Mouse (Mus musculus): ENCODE results near the gene Tmem219. TPM values are rescaled to one million over a fixed set of nuclear protein-coding genes. Genes with fewer than 3 reads are reported as not detected.
A peak's percentile ranks its signal among the peaks of the same experiment; 100 is the strongest.

The Tmem219 gene
- polyA plus RNA-seq, 1 experiment: 90.8 TPM

DNA sequence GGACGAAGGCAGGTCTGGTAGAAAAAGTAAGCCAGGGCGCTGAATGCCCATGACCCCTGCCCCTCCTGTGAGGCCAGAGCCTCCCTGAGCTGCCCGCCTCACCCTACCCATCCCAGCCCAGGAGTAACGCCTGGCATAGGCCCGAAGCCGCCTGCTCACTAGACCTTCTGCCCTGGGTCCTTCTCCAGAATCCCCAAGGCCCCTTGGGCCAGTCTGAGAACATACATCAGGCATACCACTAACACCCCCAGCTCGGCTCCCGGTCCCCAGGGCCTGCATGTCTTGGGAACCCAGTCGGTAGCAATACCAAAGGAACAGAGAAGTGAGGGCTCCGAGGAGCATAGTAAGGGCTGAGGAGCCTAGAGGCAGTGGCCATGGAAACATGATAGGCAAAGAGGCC lies 25.9 kb upstream of the Tmem219 start:
- Histone ChIP-seq H3K27me3 (replicated peaks; ENCODE audit: control insufficient read depth, insufficient read depth, low read length) (no peaks in the 10 kb centered on the region), H3K27ac (ENCODE audit: insufficient read depth, low read depth, low read length) (no peak overlapping the region), H3K4me1 (ENCODE audit: control insufficient read depth, insufficient read depth, low read length) (peaks cover 3% of the 10 kb centered on the region; the same call in 1 of the 2 replicates), H3K36me3 (ENCODE audit: control insufficient read depth, insufficient read depth, low read length) (no peaks in the 10 kb centered on the region), H3K4me3 (ENCODE audit: insufficient read depth, low read depth, low read length) (no peak overlapping the region)
- 85% methylated on average over 10 of the region's 10 CpGs for WGBS
- TF ChIP-seq POLR2A (IDR thresholded peaks at IDR 0.05; ENCODE audit: low read depth, low read length): no peak
- no peak for TF ChIP-seq CTCF (conservative IDR thresholded peaks at IDR 0.05; ENCODE audit: insufficient read depth, insufficient read length, low read depth, low read length)
- DNase-seq: no peak

DNA sequence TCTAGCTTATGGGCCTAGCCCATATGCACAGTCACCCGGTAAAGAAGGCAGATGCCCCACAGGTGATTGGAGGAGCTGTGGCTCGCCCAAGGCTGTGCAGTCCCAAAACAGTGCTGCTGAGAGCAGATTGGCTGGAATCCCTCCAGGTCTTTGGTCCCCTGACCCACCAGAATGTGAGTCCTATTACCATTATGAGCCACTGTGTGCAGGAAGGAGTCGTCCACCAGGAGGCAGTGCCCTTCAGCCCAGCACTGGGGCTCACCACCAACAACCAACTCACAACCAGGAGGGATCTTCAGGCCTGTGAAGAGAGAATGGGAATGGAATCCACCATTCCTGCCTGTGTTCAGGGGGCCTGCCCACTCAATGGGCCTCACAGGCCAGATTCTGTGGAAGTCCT lies 23.8 kb upstream of the Tmem219 start:
- TF ChIP-seq POLR2A (IDR thresholded peaks at IDR 0.05; ENCODE audit: low read depth, low read length): no peak
- TF ChIP-seq CTCF (conservative IDR thresholded peaks at IDR 0.05; ENCODE audit: insufficient read depth, insufficient read length, low read depth, low read length): peak; percentile 61
- peak; percentile 27 for DNase-seq
- Histone ChIP-seq H3K4me1 (ENCODE audit: control insufficient read depth, insufficient read depth, low read length) (peaks cover 3% of the 10 kb centered on the region; the same call in 1 of the 2 replicates), H3K27ac (ENCODE audit: insufficient read depth, low read depth, low read length) (no peak overlapping the region), H3K4me3 (ENCODE audit: insufficient read depth, low read depth, low read length) (no peak overlapping the region), H3K27me3 (replicated peaks; ENCODE audit: control insufficient read depth, insufficient read depth, low read length) (no peaks in the 10 kb centered on the region), H3K36me3 (ENCODE audit: control insufficient read depth, insufficient read depth, low read length) (no peaks in the 10 kb centered on the region)
- WGBS: 60% methylated on average over 3 of the region's 3 CpGs

- Histone ChIP-seq H3K27me3 (replicated peaks; ENCODE audit: control insufficient read depth, insufficient read depth, low read length) (no peaks in the 10 kb centered on the region), H3K36me3 (ENCODE audit: control insufficient read depth, insufficient read depth, low read length) (no peaks in the 10 kb centered on the region), H3K27ac (ENCODE audit: insufficient read depth, low read depth, low read length) (no peak overlapping the region), H3K4me1 (ENCODE audit: control insufficient read depth, insufficient read depth, low read length) (no peaks in the 10 kb centered on the region), H3K4me3 (ENCODE audit: insufficient read depth, low read depth, low read length) (no peak overlapping the region)
- TF ChIP-seq CTCF (conservative IDR thresholded peaks at IDR 0.05; ENCODE audit: insufficient read depth, insufficient read length, low read depth, low read length) (no peak), POLR2A (IDR thresholded peaks at IDR 0.05; ENCODE audit: low read depth, low read length) (no peak)
- 77% methylated on average over 5 of the region's 5 CpGs for WGBS
- DNase-seq: no peak
Observed at GRCm38 (mm10) chr7:126941801-126942200, 19.1 kb upstream of the Tmem219 start.

GRCm38 (mm10) chr7:126941171-126941570 lies 18.5 kb upstream of the Tmem219 start:
- no peaks in the 10 kb centered on the region for H3K4me1 ChIP-seq (ENCODE audit: control insufficient read depth, insufficient read depth, low read length)
- 65% methylated on average over 6 of the region's 6 CpGs for WGBS
- H3K27me3 ChIP-seq (replicated peaks; ENCODE audit: control insufficient read depth, insufficient read depth, low read length): no peaks in the 10 kb centered on the region
- no peaks in the 10 kb centered on the region for H3K36me3 ChIP-seq (ENCODE audit: control insufficient read depth, insufficient read depth, low read length)
- no peak for DNase-seq
- no peak for TF ChIP-seq POLR2A (IDR thresholded peaks at IDR 0.05; ENCODE audit: low read depth, low read length)
- no peak for TF ChIP-seq CTCF (conservative IDR thresholded peaks at IDR 0.05; ENCODE audit: insufficient read depth, insufficient read length, low read depth, low read length)
- no peak overlapping the region for H3K27ac ChIP-seq (ENCODE audit: insufficient read depth, low read depth, low read length)
- H3K4me3 ChIP-seq (ENCODE audit: insufficient read depth, low read depth, low read length): no peak overlapping the region

DNA sequence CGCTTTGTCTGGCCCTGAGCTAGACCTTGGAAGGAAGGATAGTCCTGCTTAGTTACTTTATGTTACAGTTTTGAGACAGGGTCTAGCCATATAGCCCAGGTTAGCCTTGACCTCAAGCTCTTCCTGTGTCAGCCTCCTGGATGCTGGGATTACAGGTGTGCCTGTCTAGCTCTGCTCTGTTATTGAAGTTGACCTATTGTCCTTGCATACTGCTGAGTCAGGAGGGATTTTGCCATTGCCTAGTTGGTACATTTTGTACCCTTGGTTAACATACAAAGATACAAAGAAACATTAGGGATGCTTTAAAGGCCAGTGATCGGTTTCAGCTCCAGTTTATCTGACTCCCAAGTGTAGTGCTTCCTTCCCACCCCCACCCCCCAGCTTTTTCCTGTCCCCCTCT lies 9.9 kb upstream of the Tmem219 start:
- Histone ChIP-seq H3K27me3 (replicated peaks; ENCODE audit: control insufficient read depth, insufficient read depth, low read length) (no peaks in the 10 kb centered on the region), H3K27ac (ENCODE audit: insufficient read depth, low read depth, low read length) (no peak overlapping the region), H3K4me1 (ENCODE audit: control insufficient read depth, insufficient read depth, low read length) (peaks cover 3% of the 10 kb centered on the region; the same call in 1 of the 2 replicates), H3K4me3 (ENCODE audit: insufficient read depth, low read depth, low read length) (no peak overlapping the region), H3K36me3 (ENCODE audit: control insufficient read depth, insufficient read depth, low read length) (no peaks in the 10 kb centered on the region)
- TF ChIP-seq POLR2A (IDR thresholded peaks at IDR 0.05; ENCODE audit: low read depth, low read length) (no peak), CTCF (conservative IDR thresholded peaks at IDR 0.05; ENCODE audit: insufficient read depth, insufficient read length, low read depth, low read length) (no peak)
- DNase-seq: peak; percentile 36
- 76% methylated on average over 2 of the region's 2 CpGs for WGBS

DNA sequence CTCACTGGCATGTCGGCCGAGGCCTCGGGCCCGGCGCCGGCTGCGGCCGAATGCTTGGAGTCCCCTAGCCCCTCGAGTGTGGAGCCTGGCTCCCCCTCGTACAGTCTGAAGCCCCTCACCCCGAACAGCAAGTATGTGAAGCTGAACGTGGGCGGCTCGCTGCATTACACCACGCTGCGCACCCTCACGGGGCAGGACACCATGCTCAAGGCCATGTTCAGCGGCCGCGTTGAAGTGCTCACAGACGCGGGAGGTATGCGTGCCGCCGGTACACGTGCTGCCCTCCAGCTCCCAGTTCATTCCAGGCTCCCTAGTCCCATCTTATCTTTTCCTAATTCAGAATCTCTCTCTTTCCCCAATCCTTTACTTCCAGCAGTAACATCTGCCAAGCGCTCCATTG lies 6.3 kb upstream of the Tmem219 start:
- WGBS: 1% methylated on average over 27 of the region's 27 CpGs

DNA sequence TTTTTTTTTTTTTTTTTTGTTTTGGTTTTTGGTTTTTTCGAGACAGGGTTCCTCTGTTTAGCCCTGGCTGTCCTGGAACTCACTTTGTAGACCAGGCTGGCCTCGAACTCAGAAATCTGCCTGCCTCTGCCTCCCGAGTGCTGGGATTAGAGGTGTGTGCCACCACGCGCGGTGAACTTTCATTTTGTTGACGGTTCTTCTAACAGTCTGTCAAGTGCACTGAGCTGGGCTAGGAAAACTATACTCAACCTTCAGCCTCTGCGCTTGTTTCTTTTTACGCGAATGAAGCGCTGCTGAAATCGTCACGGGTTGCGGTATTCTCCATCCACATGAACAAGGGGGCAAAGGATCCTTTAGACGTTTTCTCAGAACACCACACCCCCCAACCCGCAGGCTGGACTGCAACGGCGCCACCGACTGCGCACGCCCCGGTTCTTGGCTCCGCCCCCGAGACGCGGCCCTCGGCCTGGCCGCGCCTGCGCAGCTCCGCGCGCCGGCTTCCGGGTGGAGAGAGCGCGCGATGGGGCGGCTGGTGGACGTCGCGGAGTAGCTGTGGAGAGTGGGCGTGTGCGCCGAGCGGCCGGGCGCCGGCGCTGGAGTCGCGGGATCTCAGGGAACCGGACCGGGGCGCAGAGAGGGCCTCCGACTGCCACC lies 5.8 kb upstream of the Tmem219 start, which contains the start of gene Kctd13:
Gene Kctd13 (plus strand): TSS at position 496 of the 654 bp plus-strand sequence.
- H3K4me1 ChIP-seq (ENCODE audit: control insufficient read depth, insufficient read depth, low read length): peaks cover 3% of the 10 kb centered on the region; the same call in 1 of the 2 replicates
- TF ChIP-seq POLR2A (IDR thresholded peaks at IDR 0.05; ENCODE audit: low read depth, low read length) (no peak), CTCF (conservative IDR thresholded peaks at IDR 0.05; ENCODE audit: insufficient read depth, insufficient read length, low read depth, low read length) (no peak)
- no peaks in the 10 kb centered on the region for H3K27me3 ChIP-seq (replicated peaks; ENCODE audit: control insufficient read depth, insufficient read depth, low read length)
- 2% methylated on average over 56 of the region's 56 CpGs for WGBS
- peak; percentile 96 for DNase-seq
- H3K4me3 ChIP-seq (ENCODE audit: insufficient read depth, low read depth, low read length): peak within 1 kb of the TSS; percentile 91
- peak within 1 kb of the TSS; percentile 77; the same call in 1 of the 2 replicates for H3K27ac ChIP-seq (ENCODE audit: insufficient read depth, low read depth, low read length)
- H3K36me3 ChIP-seq (ENCODE audit: control insufficient read depth, insufficient read depth, low read length): no peaks in the 10 kb centered on the region

More for the DNA sequence above, 6.3 kb upstream of the Tmem219 start:
- peak; percentile 18 for DNase-seq
- no peaks in the 10 kb centered on the region for H3K27me3 ChIP-seq (replicated peaks; ENCODE audit: control insufficient read depth, insufficient read depth, low read length)
- peak overlapping the region; percentile 91 for H3K4me3 ChIP-seq (ENCODE audit: insufficient read depth, low read depth, low read length)
- no peak for TF ChIP-seq CTCF (conservative IDR thresholded peaks at IDR 0.05; ENCODE audit: insufficient read depth, insufficient read length, low read depth, low read length)
- TF ChIP-seq POLR2A (IDR thresholded peaks at IDR 0.05; ENCODE audit: low read depth, low read length): no peak
- no peak overlapping the region for H3K27ac ChIP-seq (ENCODE audit: insufficient read depth, low read depth, low read length)
- peaks cover 3% of the 10 kb centered on the region; the same call in 1 of the 2 replicates for H3K4me1 ChIP-seq (ENCODE audit: control insufficient read depth, insufficient read depth, low read length)
- H3K36me3 ChIP-seq (ENCODE audit: control insufficient read depth, insufficient read depth, low read length): no peaks in the 10 kb centered on the region
